Mouse (Mus musculus): ENCODE data around the gene Banf2.

Gene Banf2

GRCm38 (mm10) chr2:144026456-144026855 lies 6.4 kb upstream of the Banf2 start:
- no peak for DNase-seq

- DNase-seq, result no peak
Measured at GRCm38 (mm10) chr2:144030791-144031190, 2.1 kb upstream of the Banf2 start.

- no peak for DNase-seq
Measured at GRCm38 (mm10) chr2:144044726-144045125, 11.9 kb downstream of the Banf2 start.

GRCm38 (mm10) chr2:144045756-144046560 lies 13.1 kb downstream of the Banf2 start:
- no peak for DNase-seq

- no peak for DNase-seq
Measured at GRCm38 (mm10) chr2:144046916-144047315, 14.1 kb downstream of the Banf2 start.

GRCm38 (mm10) chr2:144050146-144050680 lies 17.4 kb downstream of the Banf2 start:
- DNase-seq, result no peak

- no peak for DNase-seq
Measured at GRCm38 (mm10) chr2:144050861-144051260, 18.0 kb downstream of the Banf2 start.

GRCm38 (mm10) chr2:144052410-144053065 lies 19.7 kb downstream of the Banf2 start:
- no peak for DNase-seq

GRCm38 (mm10) chr2:144057735-144058134 lies 24.9 kb downstream of the Banf2 start:
- DNase-seq, result no peak

GRCm38 (mm10) chr2:144061701-144062100 lies 28.8 kb downstream of the Banf2 start:
- no peak for DNase-seq

- no peak for DNase-seq
Measured at GRCm38 (mm10) chr2:144065499-144065898, 32.6 kb downstream of the Banf2 start.

GRCm38 (mm10) chr2:144069663-144070062 lies 36.8 kb downstream of the Banf2 start:
- DNase-seq, result no peak

GRCm38 (mm10) chr2:144070479-144070878 lies 37.6 kb downstream of the Banf2 start:
- DNase-seq, result no peak

GRCm38 (mm10) chr2:144072642-144073041 lies 39.8 kb downstream of the Banf2 start:
- no peak for DNase-seq

GRCm38 (mm10) chr2:144074059-144074458 lies 41.2 kb downstream of the Banf2 start:
- no peak for DNase-seq

- DNase-seq, result no peak
Measured at GRCm38 (mm10) chr2:144076625-144077024, 43.8 kb downstream of the Banf2 start.

- DNase-seq, result no peak
Measured at GRCm38 (mm10) chr2:144078897-144079296, 46.0 kb downstream of the Banf2 start.

- DNase-seq, result peak; percentile 58
Measured at GRCm38 (mm10) chr2:144086183-144086847, 53.5 kb downstream of the Banf2 start.

GRCm38 (mm10) chr2:144087899-144088584 lies 55.2 kb downstream of the Banf2 start:
- no peak for DNase-seq

GRCm38 (mm10) chr2:144092767-144093166 lies 59.9 kb downstream of the Banf2 start:
- DNase-seq, result no peak

- DNase-seq, result no peak
Measured at GRCm38 (mm10) chr2:144094721-144095120, 61.9 kb downstream of the Banf2 start.

GRCm38 (mm10) chr2:144101463-144101961 lies 68.7 kb downstream of the Banf2 start:
- DNase-seq, result peak; percentile 28

- no peak for DNase-seq
Measured at GRCm38 (mm10) chr2:144107374-144107773, 74.5 kb downstream of the Banf2 start.
